Mouse (Mus musculus): ENCODE measurements at regions not wholly inside any gene's neighbourhood (a gene's known extent, or its start where the extent isn't known, plus 50 kb on each side); places are given as distances from the start of the nearest gene placed in this dataset.

- peak in 1 of 2 experiments; percentile 11 for DNase-seq
Observed at GRCm38 (mm10) chr12:25439029-25439551, 342.1 kb upstream of the Id2 start.

- peak; percentile 15 to 16 for DNase-seq
Observed at GRCm38 (mm10) chr12:25438217-25439028, 341.5 kb upstream of the Id2 start.

- no peak for DNase-seq
Observed at GRCm38 (mm10) chr12:25437556-25437955, 340.6 kb upstream of the Id2 start.

GRCm38 (mm10) chr12:25436220-25436911 lies 339.4 kb upstream of the Id2 start:
- peak in 1 of 2 experiments; percentile 6 for DNase-seq

GRCm38 (mm10) chr12:25432796-25433195 lies 335.9 kb upstream of the Id2 start:
- DNase-seq: no peak

- no peak for DNase-seq
Observed at GRCm38 (mm10) chr12:25430911-25431310, 334.0 kb upstream of the Id2 start.

GRCm38 (mm10) chr12:25427911-25428642 lies 331.1 kb upstream of the Id2 start:
- no peak for DNase-seq

- no peak for DNase-seq
Observed at GRCm38 (mm10) chr12:25417336-25417735, 320.4 kb upstream of the Id2 start.

- no peak for DNase-seq
Observed at GRCm38 (mm10) chr12:25416571-25416970, 319.6 kb upstream of the Id2 start.

- no peak for DNase-seq
Observed at GRCm38 (mm10) chr12:25415641-25416040, 318.7 kb upstream of the Id2 start.

- peak; percentile 68 to 75 for DNase-seq
Observed at GRCm38 (mm10) chr12:25415232-25415631, 318.3 kb upstream of the Id2 start.

GRCm38 (mm10) chr12:25407301-25407700 lies 310.4 kb upstream of the Id2 start:
- no peak for DNase-seq

GRCm38 (mm10) chr12:25400326-25400725 lies 303.4 kb upstream of the Id2 start:
- no peak for DNase-seq

- DNase-seq: no peak
Observed at GRCm38 (mm10) chr12:25398726-25399125, 301.8 kb upstream of the Id2 start.

- no peak for DNase-seq
Observed at GRCm38 (mm10) chr12:25394326-25394725, 297.4 kb upstream of the Id2 start.

- no peak for DNase-seq
Observed at GRCm38 (mm10) chr12:25393501-25393900, 296.6 kb upstream of the Id2 start.

- peak; percentile 4 for DNase-seq
Observed at GRCm38 (mm10) chr12:25389202-25389601, 292.3 kb upstream of the Id2 start.

- DNase-seq: no peak
Observed at GRCm38 (mm10) chr12:25387791-25388280, 290.9 kb upstream of the Id2 start.

GRCm38 (mm10) chr12:25382961-25383360 lies 286.0 kb upstream of the Id2 start:
- DNase-seq: no peak

GRCm38 (mm10) chr12:25382475-25382874 lies 285.5 kb upstream of the Id2 start:
- no peak for DNase-seq

- no peak for DNase-seq
Observed at GRCm38 (mm10) chr12:25381619-25382018, 284.7 kb upstream of the Id2 start.

- no peak for DNase-seq
Observed at GRCm38 (mm10) chr12:25379996-25380395, 283.1 kb upstream of the Id2 start.

GRCm38 (mm10) chr12:25379016-25379415 lies 282.1 kb upstream of the Id2 start:
- DNase-seq: no peak
